Mouse (Mus musculus) effector memory CD4-positive, alpha-beta T cell, adult 5 months (primary cell): ENCODE results near the gene Cutal. TPM values are rescaled to one million over a fixed set of nuclear protein-coding genes. Genes with fewer than 3 reads are reported as not detected.

ENCODE experiments used
- polyA plus RNA-seq: library from polyadenylated mRNA; unstranded; fragments of 100-300 nt; shearing (Covaris generic); gene quantifications from one replicate; pipeline ENCODE4 v1.2.1, GENCODE M21; 2017

Gene Cutal
- not detected for polyA plus RNA-seq

GRCm38 (mm10) chr2:34874271-34874670 is at the start of gene Cutal:
TSS of gene Cutal (plus strand) at chr2:34874396.

GRCm38 (mm10) chr2:34825827-34826459 is 48.3 kb upstream of the Cutal start, which contains the start of gene Fbxw2:
TSS of gene Fbxw2 (minus strand) at chr2:34826311.

GRCm38 (mm10) chr2:34832766-34833457 is 41.3 kb upstream of the Cutal start, which contains the start of gene Gm34653:
TSS of gene Gm34653 (plus strand) at chr2:34833007.

GRCm38 (mm10) chr2:34874816-34875345 is 685 bp downstream of the Cutal start, which contains the start of gene Psmd5:
TSS of gene Psmd5 (minus strand) at chr2:34874968.

GRCm38 (mm10) chr2:34913218-34914068 is 39.2 kb downstream of the Cutal start, which contains the start of gene Phf19:
TSS of gene Phf19 (minus strand) at chr2:34914026.

Other genes starting within 250 kb of the Cutal start
- 88.0 TPM for gene Gapvd1, start 119.2 kb upstream of the Cutal start, polyA plus RNA-seq
- 1,088 TPM for gene Hspa5, start 102.4 kb upstream of the Cutal start, polyA plus RNA-seq
- 28.4 TPM for gene Rabepk, start 74.5 kb upstream of the Cutal start, polyA plus RNA-seq
- gene Fbxw2, start 48.1 kb upstream of the Cutal start, polyA plus RNA-seq, result 148 TPM
- gene Gm34653, start 41.4 kb upstream of the Cutal start, polyA plus RNA-seq, result not detected
- gene Psmd5, start 572 bp downstream of the Cutal start, polyA plus RNA-seq, result 37.8 TPM
- 2.5 TPM for gene Phf19, start 39.6 kb downstream of the Cutal start, polyA plus RNA-seq
- gene Traf1, start 87.4 kb downstream of the Cutal start, polyA plus RNA-seq, result 1,228 TPM
- gene Hc, start 187.0 kb downstream of the Cutal start, polyA plus RNA-seq, result not detected
- gene AI182371, start 227.1 kb downstream of the Cutal start, polyA plus RNA-seq, result 2.8 TPM
- gene Cntrl, start 235.1 kb downstream of the Cutal start, polyA plus RNA-seq, result 109 TPM